Mouse (Mus musculus): ENCODE measurements around the gene Atrnl1.

- TF ChIP-seq CTCF (IDR thresholded peaks at IDR 0.05; ENCODE audit: extremely low read depth, insufficient read depth, insufficient read length, insufficient replicate concordance), result no peak
- no peak for TF ChIP-seq POLR2A (IDR thresholded peaks at IDR 0.05; ENCODE audit: low read depth, low read length)
These were observed 509.8 kb downstream of the Atrnl1 start for GRCm38 (mm10) chr19:58120661-58121060.
